Mouse (Mus musculus) brain, adult 2 months (tissue): ENCODE data around the gene Krt36.

ENCODE experiments used
- DNase-seq: peaks from one replicate; pipeline ENCODE4 v3.0.0; 2011; ENCODE audit warnings: low read depth, low spot score

The Krt36 gene

GRCm38 (mm10) chr11:100088378-100089025 is 16.9 kb downstream of the Krt36 start:
- DNase-seq = peak; percentile 66

GRCm38 (mm10) chr11:100087861-100088260 is 17.6 kb downstream of the Krt36 start, which contains the start of gene Krt32:
TSS of gene Krt32 (minus strand) at chr11:100088226.
- no peak for DNase-seq

- DNase-seq = peak; percentile 48
These were observed 31.6 kb downstream of the Krt36 start for GRCm38 (mm10) chr11:100073873-100074272.

- DNase-seq = peak; percentile 31
These were observed 38.0 kb downstream of the Krt36 start for GRCm38 (mm10) chr11:100067293-100068036.

- peak; percentile 31 for DNase-seq
These were observed 39.0 kb downstream of the Krt36 start for GRCm38 (mm10) chr11:100066236-100067010.

GRCm38 (mm10) chr11:100058875-100059274 is 46.6 kb downstream of the Krt36 start:
- no peak for DNase-seq

GRCm38 (mm10) chr11:100055686-100056655 is 49.5 kb downstream of the Krt36 start:
- peak; percentile 16 for DNase-seq
